Mouse (Mus musculus) adrenal gland, postnatal 4 days (tissue): ENCODE results near the gene Fstl1. TPM values are rescaled to one million over a fixed set of nuclear protein-coding genes. Genes with fewer than 3 reads are reported as not detected.
A peak's percentile ranks its signal among the peaks of the same experiment; 100 is the strongest.

Experiments
- DNase-seq, 2 experiments: peaks; one replicate each; pipeline ENCODE4 v3.0.0; 2021 to 2022; ENCODE audit warnings: low spot score in 2 of 2, mixed read lengths in 2 of 2
- total RNA-seq, 2 experiments: library from RNA; stranded (reverse); gene quantifications; 2 replicates each; pipeline ENCODE4 v1.2.3; 2021

Fstl1 gene
- total RNA-seq, 2 experiments from 2014 or later: 242 to 304 TPM

- DNase-seq: no peak
Measured at GRCm38 (mm10) chr16:37784526-37784925, 7.9 kb downstream of the Fstl1 start.

- no peak for DNase-seq
Measured at GRCm38 (mm10) chr16:37787558-37788194, 11.0 kb downstream of the Fstl1 start.

GRCm38 (mm10) chr16:37788367-37789014 is 11.8 kb downstream of the Fstl1 start:
- DNase-seq: peak; percentile 32 to 50

- no peak for DNase-seq
Measured at GRCm38 (mm10) chr16:37789015-37789381, 12.3 kb downstream of the Fstl1 start.

GRCm38 (mm10) chr16:37789394-37789920 is 12.8 kb downstream of the Fstl1 start:
- no peak for DNase-seq

- no peak for DNase-seq
Measured at GRCm38 (mm10) chr16:37790008-37790780, 13.5 kb downstream of the Fstl1 start.

GRCm38 (mm10) chr16:37790781-37791175 is 14.1 kb downstream of the Fstl1 start:
- no peak for DNase-seq

- DNase-seq: no peak
Measured at GRCm38 (mm10) chr16:37795651-37796150, 19.0 kb downstream of the Fstl1 start.

- no peak for DNase-seq
Measured at GRCm38 (mm10) chr16:37796270-37796669, 19.6 kb downstream of the Fstl1 start.

GRCm38 (mm10) chr16:37801097-37801496 is 24.4 kb downstream of the Fstl1 start:
- no peak for DNase-seq

- no peak for DNase-seq
Measured at GRCm38 (mm10) chr16:37802686-37803295, 26.1 kb downstream of the Fstl1 start.

- DNase-seq: no peak
Measured at GRCm38 (mm10) chr16:37803387-37803950, 26.8 kb downstream of the Fstl1 start.

GRCm38 (mm10) chr16:37805746-37806495 is 29.2 kb downstream of the Fstl1 start:
- no peak for DNase-seq

GRCm38 (mm10) chr16:37807269-37807668 is 30.6 kb downstream of the Fstl1 start:
- DNase-seq: no peak

- DNase-seq: no peak
Measured at GRCm38 (mm10) chr16:37808866-37809622, 32.4 kb downstream of the Fstl1 start.

GRCm38 (mm10) chr16:37809623-37809992 is 32.9 kb downstream of the Fstl1 start:
- DNase-seq: no peak

GRCm38 (mm10) chr16:37811874-37812273 is 35.2 kb downstream of the Fstl1 start:
- no peak for DNase-seq

GRCm38 (mm10) chr16:37812474-37812886 is 35.8 kb downstream of the Fstl1 start:
- no peak for DNase-seq

GRCm38 (mm10) chr16:37813691-37814382 is 37.2 kb downstream of the Fstl1 start:
- DNase-seq: no peak
